Mouse (Mus musculus): ENCODE data around the gene Pacs2. TPM values are rescaled to one million over a fixed set of nuclear protein-coding genes. Genes with fewer than 3 reads are reported as not detected.

Pacs2 gene
- total and polyA plus RNA-seq, 3 experiments = 34.8 to 37.5 (median 34.9) TPM

DNA sequence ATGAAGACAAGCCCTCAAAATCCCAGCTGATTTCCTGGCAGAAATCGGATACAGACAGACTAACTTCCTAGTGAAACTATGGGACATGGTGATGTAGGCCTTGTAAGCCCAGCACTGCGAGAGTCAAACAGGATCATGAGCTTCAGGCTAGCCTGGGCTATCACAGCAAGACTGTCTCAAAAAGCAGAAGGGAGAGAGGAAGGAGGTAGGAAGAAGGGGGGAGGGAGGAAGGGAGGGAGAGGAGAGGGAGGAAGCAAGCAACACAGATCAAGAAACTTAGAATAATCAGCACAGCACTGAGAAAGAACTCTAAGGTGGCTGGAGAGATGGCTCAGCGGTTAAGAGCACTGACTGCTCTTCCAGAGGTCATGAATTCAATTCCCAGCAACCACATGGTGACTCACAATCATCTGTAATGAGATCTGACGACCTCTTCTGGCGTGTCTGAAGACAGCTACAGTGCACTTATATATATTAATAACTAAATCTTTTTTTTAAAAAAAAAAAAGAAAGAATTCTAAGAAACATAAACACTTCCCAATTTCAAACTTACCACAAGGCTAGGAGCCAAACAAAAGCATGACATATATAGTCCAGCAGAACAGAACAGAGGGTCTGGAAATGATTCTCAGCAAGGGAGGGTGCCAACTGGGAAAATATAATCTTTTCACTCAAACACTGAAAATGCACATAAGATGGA lies 23.5 kb upstream of the Pacs2 start:
- Histone ChIP-seq H3K9ac (ENCODE audit: low read depth, low read length) (no peak overlapping the region), H3K4me3 (no peak overlapping the region), H3K79me2 (replicated peaks; ENCODE audit: control insufficient read depth, insufficient read depth, low read length) (peaks cover 8% of the 10 kb centered on the region), H3K36me3 (ENCODE audit: control insufficient read depth, insufficient read depth, low read length) (no peaks in the 10 kb centered on the region), H3K4me1 (ENCODE audit: control insufficient read depth, insufficient read depth, low read length) (no peaks in the 10 kb centered on the region), H3K27ac (no peak overlapping the region), H3K27me3 (ENCODE audit: control insufficient read depth, insufficient read depth, low read length) (no peaks in the 10 kb centered on the region)
- intact Hi-C loops (cut with DNase I) = no loop called here
- 79% methylated on average over 5 of the region's 5 CpGs for WGBS
- no peak for DNase-seq
- TF ChIP-seq CTCF (IDR thresholded peaks at IDR 0.05) = no peak
- no peak for TF ChIP-seq EP300 (IDR thresholded peaks at IDR 0.05; ENCODE audit: insufficient read depth, low read depth, low read length)
- no peak for TF ChIP-seq POLR2A (IDR thresholded peaks at IDR 0.05; ENCODE audit: insufficient read depth, low read depth, low read length)

DNA sequence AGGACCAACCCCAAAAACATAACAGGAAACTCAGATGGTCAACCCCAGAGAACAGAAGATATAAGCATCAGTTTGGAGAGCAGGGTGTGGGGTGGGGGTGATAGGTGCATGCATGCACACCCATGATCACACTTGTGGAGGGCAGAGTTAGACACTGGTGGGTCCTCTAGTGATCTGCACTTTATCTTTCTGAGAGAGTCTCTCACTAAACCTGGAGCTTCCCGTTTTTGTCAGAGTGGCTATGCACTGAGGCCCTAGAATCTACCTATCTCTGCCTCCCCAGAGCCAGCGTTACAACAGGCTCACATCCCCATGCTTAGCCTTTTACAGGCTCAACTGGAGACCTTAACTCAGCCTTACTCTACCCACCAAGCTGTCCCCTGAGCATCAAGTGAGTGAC lies 22.9 kb upstream of the Pacs2 start:
- intact Hi-C loops (cut with DNase I) = no loop called here
- Histone ChIP-seq H3K4me1 (ENCODE audit: control insufficient read depth, insufficient read depth, low read length) (no peaks in the 10 kb centered on the region), H3K36me3 (ENCODE audit: control insufficient read depth, insufficient read depth, low read length) (no peaks in the 10 kb centered on the region), H3K27me3 (ENCODE audit: control insufficient read depth, insufficient read depth, low read length) (no peaks in the 10 kb centered on the region), H3K79me2 (replicated peaks; ENCODE audit: control insufficient read depth, insufficient read depth, low read length) (peaks cover 11% of the 10 kb centered on the region), H3K27ac (no peak overlapping the region), H3K9ac (ENCODE audit: low read depth, low read length) (no peak overlapping the region), H3K4me3 (no peak overlapping the region)
- WGBS = 80% methylated on average over 2 of the region's 2 CpGs
- DNase-seq = no peak
- TF ChIP-seq POLR2A (IDR thresholded peaks at IDR 0.05; ENCODE audit: insufficient read depth, low read depth, low read length) = no peak
- TF ChIP-seq CTCF (IDR thresholded peaks at IDR 0.05) = no peak
- TF ChIP-seq EP300 (IDR thresholded peaks at IDR 0.05; ENCODE audit: insufficient read depth, low read depth, low read length) = no peak

DNA sequence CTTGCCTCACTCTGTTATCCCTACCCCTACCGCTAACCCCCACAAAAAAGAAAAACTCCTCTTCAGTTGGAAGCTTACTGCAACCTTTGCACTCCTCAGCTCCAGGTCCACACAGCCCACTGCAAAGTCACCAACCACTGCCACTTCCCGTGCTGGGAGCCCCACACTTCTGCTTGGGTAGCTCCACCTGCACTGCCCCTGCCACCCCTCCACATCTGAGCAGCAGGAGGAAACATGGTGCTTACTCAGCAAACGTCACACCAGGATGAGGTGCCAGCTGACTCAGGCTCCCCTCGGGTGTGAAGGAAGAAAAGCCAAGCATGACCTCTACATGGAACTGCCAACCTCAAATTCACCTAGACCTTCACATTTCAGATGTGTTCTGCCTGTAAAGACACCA lies 20.2 kb upstream of the Pacs2 start:
- Histone ChIP-seq H3K4me1 (ENCODE audit: control insufficient read depth, insufficient read depth, low read length) (peaks cover 5% of the 10 kb centered on the region; the same call in 1 of the 2 replicates), H3K27me3 (ENCODE audit: control insufficient read depth, insufficient read depth, low read length) (no peaks in the 10 kb centered on the region), H3K4me3 (no peak overlapping the region), H3K79me2 (replicated peaks; ENCODE audit: control insufficient read depth, insufficient read depth, low read length) (peaks cover 12% of the 10 kb centered on the region), H3K27ac (no peak overlapping the region), H3K9ac (ENCODE audit: low read depth, low read length) (no peak overlapping the region), H3K36me3 (ENCODE audit: control insufficient read depth, insufficient read depth, low read length) (no peaks in the 10 kb centered on the region)
- TF ChIP-seq EP300 (IDR thresholded peaks at IDR 0.05; ENCODE audit: insufficient read depth, low read depth, low read length) = no peak
- TF ChIP-seq POLR2A (IDR thresholded peaks at IDR 0.05; ENCODE audit: insufficient read depth, low read depth, low read length) = no peak
- TF ChIP-seq CTCF (IDR thresholded peaks at IDR 0.05) = no peak
- intact Hi-C loops (cut with DNase I) = no loop called here
- no peak for DNase-seq
- WGBS = 65% methylated on average over 4 of the region's 4 CpGs

DNA sequence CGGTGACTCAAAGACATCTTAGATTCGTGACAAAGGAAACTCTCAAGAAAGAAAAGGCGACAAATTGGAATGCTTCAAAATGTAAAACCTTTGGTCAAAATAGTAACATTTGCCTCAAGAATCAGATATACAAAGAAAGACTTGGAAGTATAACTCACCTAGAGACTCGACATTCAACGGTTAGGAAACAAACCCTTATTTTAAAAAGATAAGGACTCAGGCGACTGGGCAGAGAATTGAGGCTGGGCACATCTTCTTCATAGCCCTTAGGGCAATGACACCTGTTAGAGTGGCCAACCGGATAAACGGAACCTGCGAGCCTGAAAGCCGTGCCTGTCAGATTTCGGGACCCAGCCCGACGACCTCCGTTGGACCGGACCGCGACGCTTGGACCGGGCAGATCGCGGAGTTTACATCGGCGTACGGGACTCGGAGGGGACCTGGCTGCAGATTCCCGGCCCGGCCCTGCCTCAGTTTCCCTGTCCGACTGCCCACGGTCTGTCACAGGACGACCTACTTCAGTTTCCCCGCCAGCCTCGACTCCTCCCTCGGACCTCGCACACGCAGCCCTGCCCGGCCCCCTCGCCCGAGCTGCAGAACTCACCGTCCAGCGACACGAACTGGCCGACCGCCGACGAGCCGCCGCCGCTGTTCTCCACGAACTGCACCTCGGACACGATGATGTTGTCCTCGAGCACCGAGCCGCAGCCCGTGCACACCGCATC lies 14.6 kb upstream of the Pacs2 start:
- Histone ChIP-seq H3K4me1 (ENCODE audit: control insufficient read depth, insufficient read depth, low read length) (peaks cover 5% of the 10 kb centered on the region), H3K79me2 (replicated peaks; ENCODE audit: control insufficient read depth, insufficient read depth, low read length) (peaks cover 12% of the 10 kb centered on the region), H3K27me3 (ENCODE audit: control insufficient read depth, insufficient read depth, low read length) (no peaks in the 10 kb centered on the region), H3K36me3 (ENCODE audit: control insufficient read depth, insufficient read depth, low read length) (no peaks in the 10 kb centered on the region), H3K9ac (ENCODE audit: low read depth, low read length) (peak overlapping the region; percentile 99), H3K27ac (peak overlapping the region; percentile 90), H3K4me3 (peak overlapping the region; percentile 80)
- intact Hi-C loops (cut with DNase I) = loop anchor here (2.0 kb wide), 2 partner anchors 23 to 143 kb away; partner anchors contain the start of gene Btbd6
- WGBS = 1% methylated on average over 56 of the region's 56 CpGs
- DNase-seq = no peak
- TF ChIP-seq POLR2A (IDR thresholded peaks at IDR 0.05; ENCODE audit: insufficient read depth, low read depth, low read length) (no peak), CTCF (IDR thresholded peaks at IDR 0.05) (no peak), EP300 (IDR thresholded peaks at IDR 0.05; ENCODE audit: insufficient read depth, low read depth, low read length) (no peak)

DNA sequence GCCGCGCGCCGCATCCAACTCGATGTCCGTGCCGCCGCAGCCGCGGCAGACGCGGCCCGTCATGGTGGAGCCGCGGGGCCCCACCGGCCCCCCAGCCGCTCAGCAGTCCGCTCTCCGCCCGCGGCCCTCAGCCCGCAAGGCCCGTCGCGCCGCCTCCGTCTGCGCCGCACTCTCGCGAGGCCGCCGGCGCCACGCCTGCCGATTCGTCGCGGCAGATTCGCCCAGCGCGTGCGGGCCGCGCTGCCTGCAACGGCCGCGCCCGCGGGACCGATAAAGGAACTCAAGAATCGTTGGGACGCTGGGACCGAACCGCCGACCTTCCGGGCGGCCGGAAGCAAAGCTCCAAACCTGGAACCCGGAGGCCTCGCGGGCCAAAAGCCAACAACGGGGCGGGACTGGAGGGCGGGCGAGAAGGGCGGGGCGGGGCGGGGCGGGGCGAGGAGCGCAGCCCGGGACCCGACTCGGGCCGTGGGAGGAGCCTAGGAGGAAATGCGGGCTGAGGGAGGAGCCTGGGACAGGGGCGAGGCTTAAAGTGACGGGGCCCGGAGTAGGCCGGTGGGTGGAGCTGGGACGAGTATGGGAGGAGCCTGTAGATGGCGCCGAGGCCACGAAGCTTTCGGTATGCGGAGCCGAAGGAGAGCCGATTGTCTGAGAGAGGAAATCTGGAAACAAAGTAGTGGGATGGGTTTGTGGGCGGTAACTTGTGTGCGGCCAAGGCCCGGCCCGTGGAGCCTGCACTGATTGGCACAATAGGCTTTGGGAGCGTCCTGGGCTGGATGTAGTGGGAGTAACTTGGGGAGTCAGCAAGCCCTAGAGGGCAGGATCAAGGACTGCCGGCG lies 13.8 kb upstream of the Pacs2 start, which contains the start of gene Brf1:
Brf1 (minus strand) TSS at position 411 of the 839 bp plus-strand sequence.
- H3K79me2 ChIP-seq (replicated peaks; ENCODE audit: control insufficient read depth, insufficient read depth, low read length) = peaks cover 12% of the 10 kb centered on the region
- no peaks in the 10 kb centered on the region for H3K27me3 ChIP-seq (ENCODE audit: control insufficient read depth, insufficient read depth, low read length)
- H3K4me3 ChIP-seq = peak within 1 kb of the TSS; percentile 80
- H3K4me1 ChIP-seq (ENCODE audit: control insufficient read depth, insufficient read depth, low read length) = peaks cover 5% of the 10 kb centered on the region
- no peaks in the 10 kb centered on the region for H3K36me3 ChIP-seq (ENCODE audit: control insufficient read depth, insufficient read depth, low read length)
- TF ChIP-seq EP300 (IDR thresholded peaks at IDR 0.05; ENCODE audit: insufficient read depth, low read depth, low read length) (peak; percentile 79; the same call in 1 of the 2 replicates), POLR2A (IDR thresholded peaks at IDR 0.05; ENCODE audit: insufficient read depth, low read depth, low read length) (peak; percentile 97), CTCF (IDR thresholded peaks at IDR 0.05) (peak; percentile 56)
- intact Hi-C loops (cut with DNase I) = loop anchor here (1.0 to 2.0 kb wide), 3 partner anchors 14 to 142 kb away; partner anchors contain the start of genes Btbd6 and Pacs2
- H3K27ac ChIP-seq = peak within 1 kb of the TSS; percentile 90
- WGBS = under 1% methylated on average over 96 of the region's 96 CpGs
- H3K9ac ChIP-seq (ENCODE audit: low read depth, low read length) = peak within 1 kb of the TSS; percentile 99
- DNase-seq = peak; percentile 96 to 98
